Mouse (Mus musculus): ENCODE data around the gene Stt3b. TPM values are rescaled to one million over a fixed set of nuclear protein-coding genes. Genes with fewer than 3 reads are reported as not detected.
"Not testable (repeated sequence)": the region's sequence is repeated elsewhere in the genome, so short reads cannot be mapped to it uniquely, and the experiment has no call there.

Gene Stt3b
- polyA plus RNA-seq, 1 experiment from 2014 or later: 93.5 TPM

DNA sequence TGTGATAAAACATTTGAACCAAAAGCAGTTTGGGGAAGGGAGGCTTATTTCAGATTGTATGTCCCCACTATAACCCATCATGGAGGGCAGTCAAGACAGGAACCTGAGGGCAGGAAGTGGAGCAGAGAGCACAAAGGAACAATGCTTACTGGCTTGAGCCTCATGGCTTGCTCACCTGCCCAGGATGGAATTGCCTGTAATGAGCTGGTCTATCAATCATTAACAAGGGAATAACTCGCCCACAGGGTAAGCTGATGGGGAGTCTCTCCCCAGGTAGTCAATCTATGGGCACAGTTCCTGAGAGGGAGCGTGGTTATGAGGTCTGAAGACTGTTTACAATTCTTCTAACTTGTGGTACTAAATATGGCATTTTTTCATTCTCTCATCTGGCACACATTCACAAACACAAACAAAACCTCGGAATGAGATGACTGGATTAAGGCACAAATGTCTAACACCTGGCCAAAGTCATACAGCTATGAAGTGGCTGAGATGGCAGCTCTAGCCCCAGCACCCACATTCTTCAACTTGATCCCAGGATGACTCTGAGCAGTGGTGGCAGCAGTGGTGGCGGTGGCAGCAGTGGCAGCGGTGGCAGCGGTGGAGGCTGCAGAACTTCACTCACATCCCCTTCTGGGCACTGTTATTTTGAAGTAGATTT, 22.3 kb downstream of the Stt3b start:
- Histone ChIP-seq H3K4me1 (peaks cover 29% of the 10 kb centered on the region), H3K4me2 (no peak overlapping the region), H3K36me3 (no peaks in the 10 kb centered on the region), H3K4me3 (replicated peaks) (no peak overlapping the region), H3K9ac (replicated peaks) (no peak overlapping the region), H3K27ac (replicated peaks) (no peak overlapping the region), H3K27me3 (replicated peaks) (no peaks in the 10 kb centered on the region), H3K9me3 (replicated peaks) (no peaks in the 10 kb centered on the region)
- ATAC-seq (ENCODE audit: low FRiP score): no peak
- WGBS: 86% methylated on average over 6 of the region's 6 CpGs

- no peak overlapping the region for H3K4me2 ChIP-seq
- no peak overlapping the region for H3K4me3 ChIP-seq (replicated peaks)
- H3K27ac ChIP-seq (replicated peaks): no peak overlapping the region
- no peaks in the 10 kb centered on the region for H3K9me3 ChIP-seq (replicated peaks)
- no peak overlapping the region for H3K9ac ChIP-seq (replicated peaks)
- 87% methylated on average over 4 of the region's 4 CpGs for WGBS
- H3K36me3 ChIP-seq: peaks cover 2% of the 10 kb centered on the region
- peaks cover 13% of the 10 kb centered on the region for H3K4me1 ChIP-seq
- no peaks in the 10 kb centered on the region for H3K27me3 ChIP-seq (replicated peaks)
- no peak for ATAC-seq (ENCODE audit: low FRiP score)
Observed at GRCm38 (mm10) chr9:115284385-115284784, 25.8 kb downstream of the Stt3b start.

GRCm38 (mm10) chr9:115283403-115283802, 26.8 kb downstream of the Stt3b start:
- Histone ChIP-seq H3K4me1 (peaks cover 13% of the 10 kb centered on the region), H3K4me2 (no peak overlapping the region), H3K27ac (replicated peaks) (no peak overlapping the region), H3K4me3 (replicated peaks) (no peak overlapping the region), H3K36me3 (peaks cover 6% of the 10 kb centered on the region), H3K27me3 (replicated peaks) (no peaks in the 10 kb centered on the region), H3K9ac (replicated peaks) (no peak overlapping the region), H3K9me3 (replicated peaks) (no peaks in the 10 kb centered on the region)
- no peak for ATAC-seq (ENCODE audit: low FRiP score)
- 90% methylated on average over 4 of the region's 4 CpGs for WGBS

- Histone ChIP-seq H3K27ac (replicated peaks) (no peak overlapping the region), H3K36me3 (peaks cover 20% of the 10 kb centered on the region), H3K4me2 (no peak overlapping the region), H3K4me1 (peaks cover 3% of the 10 kb centered on the region; the same call in 1 of the 2 replicates), H3K4me3 (replicated peaks) (no peak overlapping the region), H3K9ac (replicated peaks) (no peak overlapping the region), H3K27me3 (replicated peaks) (no peaks in the 10 kb centered on the region), H3K9me3 (replicated peaks) (no peaks in the 10 kb centered on the region)
- no peak for ATAC-seq (ENCODE audit: low FRiP score)
- 88% methylated on average over 1 of the region's 1 CpGs for WGBS
Observed at GRCm38 (mm10) chr9:115278641-115279040, 31.6 kb downstream of the Stt3b start.

DNA sequence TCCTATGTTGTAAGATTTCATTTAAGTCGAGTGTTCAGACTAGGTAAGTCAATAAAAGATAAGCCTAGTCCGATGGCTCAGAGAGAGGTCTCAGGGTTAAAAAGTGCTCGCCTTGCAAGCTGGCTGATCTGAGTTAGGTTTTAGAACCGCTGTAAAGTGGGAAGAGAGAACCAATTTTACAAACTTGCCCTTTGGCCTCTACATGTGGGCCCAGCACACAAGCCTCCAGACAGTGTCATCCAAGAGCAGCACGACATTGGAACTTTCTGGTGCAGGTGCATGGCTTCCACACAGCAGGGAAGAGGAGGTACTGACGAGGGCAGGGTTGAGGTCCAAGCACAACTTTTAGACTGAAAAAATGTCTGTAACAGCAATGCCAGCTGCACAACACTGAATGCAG, 35.4 kb downstream of the Stt3b start:
- 88% methylated on average over 6 of the region's 6 CpGs for WGBS
- Histone ChIP-seq H3K9me3 (replicated peaks) (no peaks in the 10 kb centered on the region), H3K4me2 (no peak overlapping the region), H3K4me1 (no peaks in the 10 kb centered on the region), H3K27ac (replicated peaks) (no peak overlapping the region), H3K9ac (replicated peaks) (no peak overlapping the region), H3K4me3 (replicated peaks) (no peak overlapping the region), H3K36me3 (peaks cover 18% of the 10 kb centered on the region), H3K27me3 (replicated peaks) (no peaks in the 10 kb centered on the region)
- no peak for ATAC-seq (ENCODE audit: low FRiP score)

GRCm38 (mm10) chr9:115273095-115273649, 37.0 kb downstream of the Stt3b start:
- 93% methylated on average over 7 of the region's 7 CpGs for WGBS
- no peak overlapping the region for H3K9ac ChIP-seq (replicated peaks)
- H3K4me1 ChIP-seq: no peaks in the 10 kb centered on the region
- no peak overlapping the region for H3K4me2 ChIP-seq
- no peak overlapping the region for H3K27ac ChIP-seq (replicated peaks)
- H3K9me3 ChIP-seq (replicated peaks): no peaks in the 10 kb centered on the region
- H3K27me3 ChIP-seq (replicated peaks): no peaks in the 10 kb centered on the region
- ATAC-seq (ENCODE audit: low FRiP score): no peak
- H3K36me3 ChIP-seq: peaks cover 14% of the 10 kb centered on the region
- H3K4me3 ChIP-seq (replicated peaks): no peak overlapping the region

DNA sequence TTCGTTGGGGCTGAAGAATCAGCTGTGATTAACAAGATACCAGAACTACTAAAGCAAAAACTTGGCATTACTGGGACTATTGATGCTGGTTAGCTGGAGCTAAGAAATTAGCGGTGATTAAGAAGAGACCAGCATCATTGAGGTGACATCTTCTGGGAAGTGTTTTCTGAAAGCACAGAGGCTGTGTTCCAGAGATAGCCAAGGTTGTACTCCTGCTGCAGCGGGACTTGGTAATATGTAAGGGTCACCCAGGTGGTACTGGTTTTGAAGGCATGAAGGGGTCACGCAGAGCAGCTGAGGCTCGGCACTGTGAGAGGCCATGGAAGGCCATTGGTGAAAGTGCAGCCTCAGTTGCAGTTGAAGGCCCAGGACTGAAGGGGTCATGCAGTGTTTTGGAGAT, 37.8 kb downstream of the Stt3b start:
- ATAC-seq (ENCODE audit: low FRiP score); H3K27me3 ChIP-seq (replicated peaks); H3K9me3 ChIP-seq (replicated peaks); H3K4me3 ChIP-seq (replicated peaks); H3K9ac ChIP-seq (replicated peaks); H3K4me1 ChIP-seq; H3K27ac ChIP-seq (replicated peaks); H3K4me2 ChIP-seq: not testable (repeated sequence)
- H3K36me3 ChIP-seq: peaks cover 14% of the 10 kb centered on the region
- WGBS: 97% methylated on average over 5 of the region's 5 CpGs

DNA sequence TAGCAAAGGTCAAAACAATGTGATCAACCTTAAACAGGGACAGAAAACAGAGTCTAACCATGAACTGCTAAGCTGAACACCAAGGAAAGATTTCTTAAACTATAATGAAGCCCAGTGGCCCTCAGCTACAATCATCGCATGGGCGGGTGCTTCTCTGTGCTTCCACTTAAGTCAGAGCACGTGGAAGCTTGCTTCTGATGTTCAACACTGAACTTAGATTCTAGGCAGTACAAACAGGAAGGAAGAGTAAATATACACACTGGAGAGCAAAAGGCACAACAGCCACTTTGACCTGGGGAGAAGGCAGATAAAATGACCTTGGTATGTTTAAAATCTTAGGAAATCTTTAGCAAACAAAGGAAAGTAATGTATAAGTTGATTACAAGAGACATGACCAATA, 38.7 kb downstream of the Stt3b start:
- no peak overlapping the region for H3K4me2 ChIP-seq
- H3K9ac ChIP-seq (replicated peaks): no peak overlapping the region
- no peaks in the 10 kb centered on the region for H3K9me3 ChIP-seq (replicated peaks)
- ATAC-seq (ENCODE audit: low FRiP score): no peak
- no peak overlapping the region for H3K27ac ChIP-seq (replicated peaks)
- H3K27me3 ChIP-seq (replicated peaks): no peaks in the 10 kb centered on the region
- 90% methylated on average over 3 of the region's 3 CpGs for WGBS
- H3K4me3 ChIP-seq (replicated peaks): no peak overlapping the region
- H3K36me3 ChIP-seq: peaks cover 12% of the 10 kb centered on the region
- H3K4me1 ChIP-seq: no peaks in the 10 kb centered on the region

GRCm38 (mm10) chr9:115261896-115262295, 48.3 kb downstream of the Stt3b start:
- 70% methylated on average over 5 of the region's 5 CpGs for WGBS
- Histone ChIP-seq H3K36me3 (peaks cover 10% of the 10 kb centered on the region), H3K9me3 (replicated peaks) (no peaks in the 10 kb centered on the region), H3K9ac (replicated peaks) (no peak overlapping the region), H3K4me3 (replicated peaks) (no peak overlapping the region), H3K27ac (replicated peaks) (no peak overlapping the region), H3K4me1 (peaks cover 7% of the 10 kb centered on the region; the same call in 1 of the 2 replicates), H3K4me2 (no peak overlapping the region), H3K27me3 (replicated peaks) (no peaks in the 10 kb centered on the region)
- no peak for ATAC-seq (ENCODE audit: low FRiP score)

- Histone ChIP-seq H3K9ac (replicated peaks) (no peak overlapping the region), H3K4me3 (replicated peaks) (no peak overlapping the region), H3K4me2 (no peak overlapping the region), H3K4me1 (peaks cover 7% of the 10 kb centered on the region; the same call in 1 of the 2 replicates), H3K36me3 (peaks cover 14% of the 10 kb centered on the region), H3K27ac (replicated peaks) (no peak overlapping the region), H3K9me3 (replicated peaks) (no peaks in the 10 kb centered on the region), H3K27me3 (replicated peaks) (no peaks in the 10 kb centered on the region)
- 58% methylated on average over 8 of the region's 8 CpGs for WGBS
- ATAC-seq (ENCODE audit: low FRiP score): no peak
Observed at GRCm38 (mm10) chr9:115261456-115261855, 48.8 kb downstream of the Stt3b start.

GRCm38 (mm10) chr9:115260464-115260863, 49.8 kb downstream of the Stt3b start:
- WGBS: 91% methylated on average over 7 of the region's 7 CpGs
- no peak for ATAC-seq (ENCODE audit: low FRiP score)
- H3K36me3 ChIP-seq: peaks cover 16% of the 10 kb centered on the region
- H3K27me3 ChIP-seq (replicated peaks): no peaks in the 10 kb centered on the region
- no peaks in the 10 kb centered on the region for H3K9me3 ChIP-seq (replicated peaks)
- no peak overlapping the region for H3K4me2 ChIP-seq
- H3K4me3 ChIP-seq (replicated peaks): no peak overlapping the region
- H3K27ac ChIP-seq (replicated peaks): no peak overlapping the region
- no peak overlapping the region for H3K9ac ChIP-seq (replicated peaks)
- peaks cover 7% of the 10 kb centered on the region; the same call in 1 of the 2 replicates for H3K4me1 ChIP-seq

DNA sequence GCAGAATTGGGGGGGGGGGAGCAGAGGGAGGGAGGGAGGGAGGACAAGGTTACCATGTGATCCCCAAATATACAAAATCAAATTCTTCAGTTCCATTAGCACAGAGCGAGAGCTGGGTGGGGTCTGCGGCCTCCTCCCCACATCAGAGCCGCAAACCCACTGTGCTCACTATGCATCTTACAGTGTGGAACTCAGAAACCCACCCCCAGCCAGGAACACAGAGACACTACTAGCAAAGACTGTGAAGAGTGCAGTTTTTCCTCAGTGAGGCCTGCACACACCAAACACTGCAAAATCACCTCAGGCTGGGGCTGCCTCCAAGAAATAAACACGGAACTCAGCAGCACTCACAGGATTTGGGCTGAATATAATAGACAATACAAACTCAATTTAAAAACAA, 50.4 kb downstream of the Stt3b start:
- no peak for ATAC-seq (ENCODE audit: low FRiP score)
- WGBS: 87% methylated on average over 4 of the region's 4 CpGs
- no peak overlapping the region for H3K4me3 ChIP-seq (replicated peaks)

More for the DNA sequence above, 50.4 kb downstream of the Stt3b start:
- Histone ChIP-seq H3K27ac (replicated peaks) (no peak overlapping the region), H3K36me3 (peaks cover 18% of the 10 kb centered on the region), H3K9ac (replicated peaks) (no peak overlapping the region), H3K9me3 (replicated peaks) (no peaks in the 10 kb centered on the region), H3K27me3 (replicated peaks) (no peaks in the 10 kb centered on the region), H3K4me1 (peaks cover 7% of the 10 kb centered on the region; the same call in 1 of the 2 replicates), H3K4me2 (no peak overlapping the region)
